Mouse (Mus musculus): ENCODE results near the gene Ogfod1. TPM values are rescaled to one million over a fixed set of nuclear protein-coding genes. Genes with fewer than 3 reads are reported as not detected.

The Ogfod1 gene
- polyA plus RNA-seq, 1 experiment = 0.07 TPM

- Histone ChIP-seq H3K9me3 (ENCODE audit: control insufficient read depth, low read length) (no peaks in the 10 kb centered on the region), H3K4me1 (ENCODE audit: control insufficient read depth) (peaks cover 32% of the 10 kb centered on the region), H3K36me3 (ENCODE audit: control insufficient read depth) (no peaks in the 10 kb centered on the region), H3K4me3 (replicated peaks) (peak within 1 kb of the TSS; percentile 77), H3K27me3 (ENCODE audit: control insufficient read depth) (peaks cover 35% of the 10 kb centered on the region)
- no peak for TF ChIP-seq GATA1 (IDR thresholded peaks at IDR 0.05; ENCODE audit: low read length)
- TF ChIP-seq TAL1 (IDR thresholded peaks at IDR 0.05; ENCODE audit: low read length) = no peak
Observed at GRCm38 (mm10) chr8:94098081-94098974, 61.3 kb downstream of the Ogfod1 start, which contains the start of gene Bbs2. Gene Bbs2, minus strand, starts transcription at chr8:94098928.

- peaks cover 39% of the 10 kb centered on the region for H3K27me3 ChIP-seq (ENCODE audit: control insufficient read depth)
- H3K9me3 ChIP-seq (ENCODE audit: control insufficient read depth, low read length) = no peaks in the 10 kb centered on the region
- H3K4me1 ChIP-seq (ENCODE audit: control insufficient read depth) = peaks cover 34% of the 10 kb centered on the region
- peak overlapping the region; percentile 77 for H3K4me3 ChIP-seq (replicated peaks)
- H3K36me3 ChIP-seq (ENCODE audit: control insufficient read depth) = no peaks in the 10 kb centered on the region
- TF ChIP-seq TAL1 (IDR thresholded peaks at IDR 0.05; ENCODE audit: low read length) (no peak), GATA1 (IDR thresholded peaks at IDR 0.05; ENCODE audit: low read length) (no peak)
Observed at GRCm38 (mm10) chr8:94098996-94099395, 62.0 kb downstream of the Ogfod1 start.

- TF ChIP-seq TAL1 (IDR thresholded peaks at IDR 0.05; ENCODE audit: low read length) (no peak), GATA1 (IDR thresholded peaks at IDR 0.05; ENCODE audit: low read length) (no peak)
- no peak overlapping the region for H3K4me3 ChIP-seq (replicated peaks)
- H3K4me1 ChIP-seq (ENCODE audit: control insufficient read depth) = peaks cover 43% of the 10 kb centered on the region
- H3K9me3 ChIP-seq (ENCODE audit: control insufficient read depth, low read length) = no peaks in the 10 kb centered on the region
- peaks cover 39% of the 10 kb centered on the region for H3K27me3 ChIP-seq (ENCODE audit: control insufficient read depth)
- H3K36me3 ChIP-seq (ENCODE audit: control insufficient read depth) = no peaks in the 10 kb centered on the region
Observed at GRCm38 (mm10) chr8:94104146-94104545, 67.1 kb downstream of the Ogfod1 start.

GRCm38 (mm10) chr8:94107871-94108270 lies 70.9 kb downstream of the Ogfod1 start:
- peaks cover 70% of the 10 kb centered on the region for H3K4me1 ChIP-seq (ENCODE audit: control insufficient read depth)

GRCm38 (mm10) chr8:94109396-94109795 lies 72.4 kb downstream of the Ogfod1 start:
- peak overlapping the region; percentile 53 for H3K4me3 ChIP-seq (replicated peaks)
- no peaks in the 10 kb centered on the region for H3K9me3 ChIP-seq (ENCODE audit: control insufficient read depth, low read length)
- H3K4me1 ChIP-seq (ENCODE audit: control insufficient read depth) = peaks cover 77% of the 10 kb centered on the region
- TF ChIP-seq GATA1 (IDR thresholded peaks at IDR 0.05; ENCODE audit: low read length) (peak; percentile 80), TAL1 (IDR thresholded peaks at IDR 0.05; ENCODE audit: low read length) (peak; percentile 80)
- H3K27me3 ChIP-seq (ENCODE audit: control insufficient read depth) = no peaks in the 10 kb centered on the region
- no peaks in the 10 kb centered on the region for H3K36me3 ChIP-seq (ENCODE audit: control insufficient read depth)

More at GRCm38 (mm10) chr8:94107871-94108270, 70.9 kb downstream of the Ogfod1 start:
- H3K36me3 ChIP-seq (ENCODE audit: control insufficient read depth) = no peaks in the 10 kb centered on the region
- H3K4me3 ChIP-seq (replicated peaks) = no peak overlapping the region
- peaks cover 8% of the 10 kb centered on the region for H3K27me3 ChIP-seq (ENCODE audit: control insufficient read depth)
- no peaks in the 10 kb centered on the region for H3K9me3 ChIP-seq (ENCODE audit: control insufficient read depth, low read length)
- TF ChIP-seq TAL1 (IDR thresholded peaks at IDR 0.05; ENCODE audit: low read length) (no peak), GATA1 (IDR thresholded peaks at IDR 0.05; ENCODE audit: low read length) (no peak)

- TF ChIP-seq TAL1 (IDR thresholded peaks at IDR 0.05; ENCODE audit: low read length) (no peak), GATA1 (IDR thresholded peaks at IDR 0.05; ENCODE audit: low read length) (no peak)
- H3K36me3 ChIP-seq (ENCODE audit: control insufficient read depth) = no peaks in the 10 kb centered on the region
- H3K9me3 ChIP-seq (ENCODE audit: control insufficient read depth, low read length) = no peaks in the 10 kb centered on the region
- H3K4me3 ChIP-seq (replicated peaks) = peak overlapping the region; percentile 53
- H3K27me3 ChIP-seq (ENCODE audit: control insufficient read depth) = no peaks in the 10 kb centered on the region
- H3K4me1 ChIP-seq (ENCODE audit: control insufficient read depth) = peaks cover 77% of the 10 kb centered on the region
Observed at GRCm38 (mm10) chr8:94109835-94110234, 72.8 kb downstream of the Ogfod1 start.

- peak overlapping the region; percentile 27 for H3K4me3 ChIP-seq (replicated peaks)
- H3K4me1 ChIP-seq (ENCODE audit: control insufficient read depth) = peaks cover 74% of the 10 kb centered on the region
- H3K9me3 ChIP-seq (ENCODE audit: control insufficient read depth, low read length) = no peaks in the 10 kb centered on the region
- no peaks in the 10 kb centered on the region for H3K36me3 ChIP-seq (ENCODE audit: control insufficient read depth)
- no peak for TF ChIP-seq TAL1 (IDR thresholded peaks at IDR 0.05; ENCODE audit: low read length)
- no peak for TF ChIP-seq GATA1 (IDR thresholded peaks at IDR 0.05; ENCODE audit: low read length)
- no peaks in the 10 kb centered on the region for H3K27me3 ChIP-seq (ENCODE audit: control insufficient read depth)
Observed at GRCm38 (mm10) chr8:94110526-94111177, 73.7 kb downstream of the Ogfod1 start.

GRCm38 (mm10) chr8:94113435-94113834 lies 76.4 kb downstream of the Ogfod1 start:
- H3K9me3 ChIP-seq (ENCODE audit: control insufficient read depth, low read length) = no peaks in the 10 kb centered on the region
- no peak overlapping the region for H3K4me3 ChIP-seq (replicated peaks)
- TF ChIP-seq TAL1 (IDR thresholded peaks at IDR 0.05; ENCODE audit: low read length) = no peak
- no peak for TF ChIP-seq GATA1 (IDR thresholded peaks at IDR 0.05; ENCODE audit: low read length)
- peaks cover 62% of the 10 kb centered on the region for H3K4me1 ChIP-seq (ENCODE audit: control insufficient read depth)
- no peaks in the 10 kb centered on the region for H3K36me3 ChIP-seq (ENCODE audit: control insufficient read depth)
- H3K27me3 ChIP-seq (ENCODE audit: control insufficient read depth) = peaks cover 3% of the 10 kb centered on the region

GRCm38 (mm10) chr8:94113972-94114371 lies 77.0 kb downstream of the Ogfod1 start:
- Histone ChIP-seq H3K9me3 (ENCODE audit: control insufficient read depth, low read length) (no peaks in the 10 kb centered on the region), H3K27me3 (ENCODE audit: control insufficient read depth) (peaks cover 3% of the 10 kb centered on the region), H3K36me3 (ENCODE audit: control insufficient read depth) (no peaks in the 10 kb centered on the region), H3K4me3 (replicated peaks) (no peak overlapping the region), H3K4me1 (ENCODE audit: control insufficient read depth) (peaks cover 62% of the 10 kb centered on the region)
- TF ChIP-seq GATA1 (IDR thresholded peaks at IDR 0.05; ENCODE audit: low read length) (no peak), TAL1 (IDR thresholded peaks at IDR 0.05; ENCODE audit: low read length) (no peak)

Other genes starting within 250 kb of the Ogfod1 start
- 0.10 TPM in 1 of 2 replicates, not detected in the other for gene Gnao1, start 227.2 kb upstream of the Ogfod1 start, polyA plus RNA-seq (2012)
- gene Amfr, start 24.4 kb upstream of the Ogfod1 start, polyA plus RNA-seq (2012) = 5.4 and 6.9 TPM in 2 replicates
- 30.8 and 33.7 TPM in 2 replicates for gene Nudt21, start 167 bp upstream of the Ogfod1 start, polyA plus RNA-seq (2012)
- 0.01 and 0.17 TPM in 2 replicates for gene Bbs2, start 61.7 kb downstream of the Ogfod1 start, polyA plus RNA-seq (2012)
- gene Mt4, start 100.0 kb downstream of the Ogfod1 start, polyA plus RNA-seq (2012) = not detected in 2 replicates
- gene Mt3, start 115.4 kb downstream of the Ogfod1 start, polyA plus RNA-seq (2012) = not detected in 2 replicates
- gene Mt2, start 135.5 kb downstream of the Ogfod1 start, polyA plus RNA-seq (2012) = 787 and 864 TPM in 2 replicates
- 175 and 372 TPM in 2 replicates for gene Mt1, start 141.9 kb downstream of the Ogfod1 start, polyA plus RNA-seq (2012)
- gene Nup93, start 177.4 kb downstream of the Ogfod1 start, polyA plus RNA-seq (2012) = 0.39 and 0.52 TPM in 2 replicates